Mouse (Mus musculus): ENCODE results near the gene Cpn1. TPM values are rescaled to one million over a fixed set of nuclear protein-coding genes. Genes with fewer than 3 reads are reported as not detected.
"Not testable (repeated sequence)": the region's sequence is repeated elsewhere in the genome, so short reads cannot be mapped to it uniquely, and the experiment has no call there.

Cpn1 gene
- total and polyA plus RNA-seq, 3 experiments, result not detected

DNA sequence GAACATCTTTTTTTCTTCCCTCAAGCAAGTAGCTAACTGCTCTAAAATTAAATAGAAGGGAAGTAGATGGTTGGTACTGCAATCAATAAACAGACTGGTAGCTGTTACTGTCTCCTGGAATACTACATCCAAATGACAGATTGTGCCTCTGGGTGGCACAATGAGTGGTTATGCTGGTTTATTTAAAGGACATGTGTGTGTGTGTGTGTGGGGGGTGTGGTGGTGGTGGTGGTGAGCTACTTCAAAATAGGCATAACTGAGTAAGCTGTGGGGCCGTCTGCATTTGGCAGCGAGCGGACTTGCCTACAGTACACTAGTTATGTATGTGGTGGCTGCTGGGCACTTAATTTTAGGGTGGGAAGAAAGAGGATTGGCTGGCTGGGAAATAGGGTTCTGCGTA is 28.5 kb downstream of the Cpn1 start:
- no peak for ATAC-seq (ENCODE audit: extremely low read depth, insufficient number of reproducible peaks, low FRiP score, poor library complexity, severe bottlenecking)
- no peaks in the 10 kb centered on the region for H3K36me3 ChIP-seq (replicated peaks)
- peaks cover 11% of the 10 kb centered on the region; the same call in 1 of the 2 replicates for H3K27me3 ChIP-seq (ENCODE audit: insufficient read depth, low read length)
- H3K4me3 ChIP-seq (ENCODE audit: low read depth, low read length), result no peak overlapping the region
- DNase-seq (ENCODE audit: low spot score), result no peak
- H3K9me3 ChIP-seq (replicated peaks), result no peaks in the 10 kb centered on the region
- TF ChIP-seq CTCF (IDR thresholded peaks at IDR 0.05; ENCODE audit: low read depth, low read length), result no peak
- TF ChIP-seq POLR2AphosphoS5 (IDR thresholded peaks at IDR 0.05; ENCODE audit: insufficient replicate concordance, low read depth, low read length), result no peak
- TF ChIP-seq TAL1 (conservative IDR thresholded peaks at IDR 0.05; ENCODE audit: low read depth, low read length), result no peak
- TF ChIP-seq GATA1 (IDR thresholded peaks at IDR 0.05; ENCODE audit: borderline replicate concordance, low read length), result no peak
- no peak for TF ChIP-seq GATA2 (IDR thresholded peaks at IDR 0.05; ENCODE audit: borderline replicate concordance, low read depth, low read length)
- H3K4me1 ChIP-seq (ENCODE audit: insufficient read depth, low read depth, low read length), result no peaks in the 10 kb centered on the region

DNA sequence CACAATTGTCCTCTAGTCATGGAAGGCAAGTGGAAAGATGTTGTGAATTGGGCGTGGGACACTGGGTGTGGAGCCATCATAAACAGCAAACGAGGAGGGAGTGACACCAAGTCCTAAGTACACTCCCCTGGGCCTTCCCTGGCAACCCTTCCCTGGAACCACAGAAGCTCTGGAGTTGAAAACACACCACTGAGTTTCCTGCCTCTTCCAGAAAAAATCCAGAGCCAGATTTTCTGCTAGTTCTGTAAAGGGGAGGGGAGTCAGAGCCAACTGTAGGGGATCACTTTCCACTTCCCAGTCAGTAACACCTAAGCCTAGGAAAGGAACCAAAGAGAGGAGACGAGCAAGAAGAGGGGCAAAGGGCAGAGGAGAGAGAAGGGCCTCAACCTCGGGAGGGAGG is 29.0 kb downstream of the Cpn1 start:
- H3K4me3 ChIP-seq (ENCODE audit: low read depth, low read length), result no peak overlapping the region
- no peak for ATAC-seq (ENCODE audit: extremely low read depth, insufficient number of reproducible peaks, low FRiP score, poor library complexity, severe bottlenecking)
- no peak for TF ChIP-seq GATA1 (IDR thresholded peaks at IDR 0.05; ENCODE audit: borderline replicate concordance, low read length)
- H3K9me3 ChIP-seq (replicated peaks), result no peaks in the 10 kb centered on the region
- no peaks in the 10 kb centered on the region for H3K4me1 ChIP-seq (ENCODE audit: insufficient read depth, low read depth, low read length)
- no peaks in the 10 kb centered on the region for H3K36me3 ChIP-seq (replicated peaks)
- H3K27me3 ChIP-seq (ENCODE audit: insufficient read depth, low read length), result peaks cover 9% of the 10 kb centered on the region; the same call in 1 of the 2 replicates
- DNase-seq (ENCODE audit: low spot score), result no peak

DNA sequence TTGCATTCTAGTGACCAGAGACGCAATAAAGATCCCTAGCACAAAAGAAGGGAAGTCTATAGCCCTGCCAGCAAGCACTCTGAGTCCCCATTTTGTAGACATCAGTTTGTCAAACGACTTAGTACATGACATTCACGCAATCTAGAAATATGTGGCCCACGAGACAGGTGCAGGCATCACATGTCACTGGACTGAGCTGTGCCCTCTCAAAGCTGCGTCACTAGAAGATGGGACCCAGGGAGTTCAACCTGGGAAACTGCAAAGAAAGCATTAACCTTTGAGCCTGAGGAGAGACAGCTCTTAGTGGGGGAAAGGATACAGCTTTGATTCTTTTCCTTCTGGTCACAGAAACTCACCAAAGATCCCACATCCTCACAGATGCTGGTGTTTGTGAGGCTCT is 31.1 kb downstream of the Cpn1 start:
- DNase-seq (ENCODE audit: low spot score) (no peak), ATAC-seq (ENCODE audit: extremely low read depth, insufficient number of reproducible peaks, low FRiP score, poor library complexity, severe bottlenecking) (no peak)
- Histone ChIP-seq H3K27me3 (ENCODE audit: insufficient read depth, low read length) (peaks cover 9% of the 10 kb centered on the region; the same call in 1 of the 2 replicates), H3K4me1 (ENCODE audit: insufficient read depth, low read depth, low read length) (no peaks in the 10 kb centered on the region), H3K4me3 (ENCODE audit: low read depth, low read length) (no peak overlapping the region), H3K9me3 (replicated peaks) (no peaks in the 10 kb centered on the region), H3K36me3 (replicated peaks) (no peaks in the 10 kb centered on the region)
- no peak for TF ChIP-seq TAL1 (conservative IDR thresholded peaks at IDR 0.05; ENCODE audit: low read depth, low read length)
- no peak for TF ChIP-seq GATA2 (IDR thresholded peaks at IDR 0.05; ENCODE audit: borderline replicate concordance, low read depth, low read length)
- TF ChIP-seq POLR2AphosphoS5 (IDR thresholded peaks at IDR 0.05; ENCODE audit: insufficient replicate concordance, low read depth, low read length), result no peak
- no peak for TF ChIP-seq GATA1 (IDR thresholded peaks at IDR 0.05; ENCODE audit: borderline replicate concordance, low read length)
- no peak for TF ChIP-seq CTCF (IDR thresholded peaks at IDR 0.05; ENCODE audit: low read depth, low read length)

DNA sequence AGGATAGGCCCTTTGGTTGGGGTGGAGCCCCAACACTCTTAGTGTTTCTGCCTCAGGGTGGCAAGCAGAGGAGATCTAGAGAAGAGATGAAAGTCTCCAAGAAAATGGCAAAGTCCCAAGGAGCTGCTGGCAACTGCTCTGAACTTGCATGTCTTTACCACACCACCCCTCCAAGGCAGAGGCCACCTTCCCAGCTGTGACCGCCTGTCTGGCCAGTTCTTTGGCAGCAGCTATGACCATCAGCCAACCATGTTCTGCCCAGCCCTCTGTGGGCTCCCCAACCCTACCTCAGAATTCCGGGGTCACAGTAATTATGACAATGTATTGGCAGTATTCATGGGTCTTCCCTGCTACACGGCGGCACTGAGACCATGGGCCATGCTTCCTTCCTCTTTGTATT is 31.5 kb downstream of the Cpn1 start:
- Histone ChIP-seq H3K27me3 (ENCODE audit: insufficient read depth, low read length) (peaks cover 9% of the 10 kb centered on the region; the same call in 1 of the 2 replicates), H3K9me3 (replicated peaks) (no peaks in the 10 kb centered on the region), H3K4me3 (ENCODE audit: low read depth, low read length) (no peak overlapping the region), H3K36me3 (replicated peaks) (no peaks in the 10 kb centered on the region), H3K4me1 (ENCODE audit: insufficient read depth, low read depth, low read length) (no peaks in the 10 kb centered on the region)
- ATAC-seq (ENCODE audit: extremely low read depth, insufficient number of reproducible peaks, low FRiP score, poor library complexity, severe bottlenecking) (no peak), DNase-seq (ENCODE audit: low spot score) (no peak)
- no peak for TF ChIP-seq TAL1 (conservative IDR thresholded peaks at IDR 0.05; ENCODE audit: low read depth, low read length)
- TF ChIP-seq GATA2 (IDR thresholded peaks at IDR 0.05; ENCODE audit: borderline replicate concordance, low read depth, low read length), result no peak
- no peak for TF ChIP-seq GATA1 (IDR thresholded peaks at IDR 0.05; ENCODE audit: borderline replicate concordance, low read length)
- TF ChIP-seq CTCF (IDR thresholded peaks at IDR 0.05; ENCODE audit: low read depth, low read length), result no peak
- TF ChIP-seq POLR2AphosphoS5 (IDR thresholded peaks at IDR 0.05; ENCODE audit: insufficient replicate concordance, low read depth, low read length), result no peak

DNA sequence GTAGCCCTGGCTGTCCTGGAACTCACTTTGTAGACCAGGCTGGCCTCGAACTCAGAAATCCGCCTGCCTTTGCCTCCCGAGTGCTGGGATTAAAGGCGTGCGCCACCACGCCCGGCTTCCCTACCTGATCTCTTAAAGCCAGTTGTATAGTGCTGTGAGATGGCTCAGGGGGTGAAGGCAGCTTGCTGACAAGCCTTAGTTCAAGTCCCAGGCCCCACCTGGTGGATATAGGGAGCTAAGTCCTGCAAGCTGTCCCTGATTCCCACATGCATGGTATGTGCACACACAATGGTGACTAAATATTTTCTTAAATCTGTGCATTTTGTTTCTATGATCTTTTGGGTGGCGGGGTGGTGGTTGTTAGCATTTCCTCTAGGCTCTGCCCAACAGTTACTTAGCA is 33.4 kb downstream of the Cpn1 start:
- not testable (repeated sequence) for DNase-seq (ENCODE audit: low spot score); H3K36me3 ChIP-seq (replicated peaks); ATAC-seq (ENCODE audit: extremely low read depth, insufficient number of reproducible peaks, low FRiP score, poor library complexity, severe bottlenecking); H3K9me3 ChIP-seq (replicated peaks); H3K27me3 ChIP-seq (ENCODE audit: insufficient read depth, low read length); H3K4me3 ChIP-seq (ENCODE audit: low read depth, low read length); H3K4me1 ChIP-seq (ENCODE audit: insufficient read depth, low read depth, low read length)

DNA sequence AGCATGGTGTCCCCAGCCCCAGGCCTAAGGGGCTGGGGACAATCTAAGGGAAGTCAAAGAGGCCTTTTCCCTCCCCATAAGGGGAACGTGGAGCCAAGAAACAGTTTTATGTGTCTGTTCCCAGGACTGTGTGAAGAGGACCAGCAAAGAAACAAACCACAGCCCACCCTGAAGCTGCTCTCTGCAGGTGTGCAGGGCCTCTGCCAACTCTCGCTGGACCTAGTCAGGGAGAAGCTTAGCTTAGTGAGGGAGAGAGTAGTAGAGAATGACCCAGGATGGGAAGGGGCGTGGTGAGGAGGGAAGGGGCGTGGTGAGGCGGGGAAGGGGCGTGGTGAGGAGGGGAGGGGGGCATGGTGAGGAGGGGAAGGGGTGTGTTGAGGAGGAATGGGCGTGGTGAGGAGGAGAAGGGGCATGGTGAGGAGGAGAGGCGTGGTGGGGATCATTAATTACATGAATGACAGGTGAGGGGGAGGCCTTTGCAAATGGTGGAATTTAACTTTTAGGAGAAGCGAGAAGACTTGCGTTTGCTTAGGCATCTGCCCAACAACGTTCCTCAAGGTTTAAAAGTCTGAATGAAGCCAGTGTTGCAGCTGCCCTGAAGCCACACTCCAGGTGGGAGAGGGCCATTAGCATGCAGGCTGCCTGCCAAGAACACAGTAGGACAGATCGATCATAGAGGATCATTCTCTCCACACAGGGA is 37.1 kb downstream of the Cpn1 start:
- DNase-seq (ENCODE audit: low spot score), result no peak

More for the DNA sequence above, 37.1 kb downstream of the Cpn1 start:
- Histone ChIP-seq H3K4me1 (ENCODE audit: insufficient read depth, low read depth, low read length) (peaks cover 2% of the 10 kb centered on the region; the same call in 1 of the 2 replicates), H3K9me3 (replicated peaks) (no peaks in the 10 kb centered on the region), H3K27me3 (ENCODE audit: insufficient read depth, low read length) (peaks cover 4% of the 10 kb centered on the region; the same call in 1 of the 2 replicates), H3K4me3 (ENCODE audit: low read depth, low read length) (no peak overlapping the region), H3K36me3 (replicated peaks) (no peaks in the 10 kb centered on the region)
- no peak for TF ChIP-seq CTCF (IDR thresholded peaks at IDR 0.05; ENCODE audit: low read depth, low read length)
- TF ChIP-seq TAL1 (conservative IDR thresholded peaks at IDR 0.05; ENCODE audit: low read depth, low read length), result no peak
- no peak for TF ChIP-seq GATA1 (IDR thresholded peaks at IDR 0.05; ENCODE audit: borderline replicate concordance, low read length)
- TF ChIP-seq GATA2 (IDR thresholded peaks at IDR 0.05; ENCODE audit: borderline replicate concordance, low read depth, low read length), result no peak
- no peak for TF ChIP-seq POLR2AphosphoS5 (IDR thresholded peaks at IDR 0.05; ENCODE audit: insufficient replicate concordance, low read depth, low read length)
- ATAC-seq (ENCODE audit: extremely low read depth, insufficient number of reproducible peaks, low FRiP score, poor library complexity, severe bottlenecking), result no peak

All from G1E (cell line).